Mouse (Mus musculus) lung, adult 2 months (tissue): ENCODE data around the gene Dynll1.

Source experiments
- CTCF ChIP-seq: fragments of 200-500 bp; IDR thresholded peaks from 2 replicates; pipeline ENCODE4 v1.5.1; 2011; ENCODE audit warnings: mild to moderate bottlenecking, low read length, control low read depth; ENCODE audit not compliant: insufficient read depth
- POLR2A ChIP-seq: fragments of 200-500 bp; IDR thresholded peaks from 2 replicates; pipeline ENCODE4 v1.6.1; 2011; ENCODE audit warnings: low read depth, mild to moderate bottlenecking, control low read depth, low read length, borderline replicate concordance; ENCODE audit errors: extremely low read depth

DNA sequence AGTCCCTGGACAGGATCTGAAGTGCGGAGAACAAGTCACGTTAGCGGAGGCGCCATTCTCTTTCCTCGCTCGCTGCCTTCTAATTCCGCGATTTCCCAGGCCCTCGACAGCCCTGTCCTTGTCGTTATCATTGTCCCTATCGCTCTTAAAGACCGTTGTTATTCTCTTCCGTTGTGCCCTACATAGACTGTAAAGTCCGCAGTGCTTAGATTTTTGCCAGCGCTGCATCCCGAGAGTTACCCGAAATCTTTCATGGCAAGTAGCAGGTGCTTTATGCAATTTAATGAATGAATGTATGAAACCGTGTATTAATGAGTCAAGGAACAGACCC, 48.4 kb upstream of the Dynll1 start:
- TF ChIP-seq POLR2A (no peak), CTCF (no peak)
